Mouse (Mus musculus) spleen, adult 2 months (tissue): ENCODE data around the gene Asic5. TPM values are rescaled to one million over a fixed set of nuclear protein-coding genes. Genes with fewer than 3 reads are reported as not detected.

Source experiments
- DNase-seq, 2 experiments: peaks; one replicate each; pipeline versions ENCODE4 v3.0.0 to v3.0.0-alpha.2; 2012 to 2021; ENCODE audit warnings: low spot score in 2 of 2, low read depth in 1 of 2
- H3K27ac ChIP-seq: fragments of 200-500 bp; 2 replicates; pipeline ENCODE4 v1.5.1; 2012; ENCODE audit warnings: low read length, inconsistent platforms; ENCODE audit not compliant: insufficient read depth
- H3K27me3 ChIP-seq: fragments of 200-500 bp; 2 replicates; pipeline ENCODE4 v1.6.1; 2012; ENCODE audit warnings: mild to moderate bottlenecking, moderate library complexity, low read length, inconsistent platforms; ENCODE audit not compliant: control insufficient read depth, insufficient read depth
- H3K36me3 ChIP-seq: fragments of 200-500 bp; 2 replicates; pipeline ENCODE4 v1.6.1; 2012; ENCODE audit warnings: mild to moderate bottlenecking, low read length, inconsistent platforms; ENCODE audit not compliant: control insufficient read depth, insufficient read depth
- H3K4me1 ChIP-seq: fragments of 200-500 bp; 2 replicates; pipeline ENCODE4 v1.6.1; 2011; ENCODE audit warnings: inconsistent platforms; ENCODE audit not compliant: control insufficient read depth, insufficient read depth, insufficient read length
- H3K4me3 ChIP-seq: fragments of 200-500 bp; 2 replicates; pipeline ENCODE4 v1.5.1; 2011; ENCODE audit warnings: mild to moderate bottlenecking, inconsistent platforms; ENCODE audit not compliant: insufficient read depth, insufficient read length; ENCODE audit errors: extremely low read depth
- CTCF ChIP-seq: fragments of 200-500 bp; IDR thresholded peaks from 2 replicates; pipeline ENCODE4 v1.5.1; 2011; ENCODE audit warnings: mild to moderate bottlenecking, inconsistent platforms; ENCODE audit not compliant: insufficient read depth, insufficient read length, insufficient replicate concordance; ENCODE audit errors: extremely low read depth
- POLR2A ChIP-seq: fragments of 200-500 bp; IDR thresholded peaks from 2 replicates; pipeline ENCODE4 v1.6.1; 2011; ENCODE audit warnings: low read depth, low read length, inconsistent platforms
- WGBS: fragments of 180-500 bp; shearing (Covaris S2); methylation state at CpG from one replicate; pipeline ENCODE4 v1.1.7; 2018; 5-methylcytosine and 5-hydroxymethylcytosine counted together
- polyA plus RNA-seq: library from polyadenylated mRNA; depleted of rRNA; stranded (reverse); fragments of >200 nt; gene quantifications from 2 replicates; pipeline ENCODE4 v1.2.3, GENCODE M21; 2012

Gene Asic5
- polyA plus RNA-seq, 1 experiment = not detected

DNA sequence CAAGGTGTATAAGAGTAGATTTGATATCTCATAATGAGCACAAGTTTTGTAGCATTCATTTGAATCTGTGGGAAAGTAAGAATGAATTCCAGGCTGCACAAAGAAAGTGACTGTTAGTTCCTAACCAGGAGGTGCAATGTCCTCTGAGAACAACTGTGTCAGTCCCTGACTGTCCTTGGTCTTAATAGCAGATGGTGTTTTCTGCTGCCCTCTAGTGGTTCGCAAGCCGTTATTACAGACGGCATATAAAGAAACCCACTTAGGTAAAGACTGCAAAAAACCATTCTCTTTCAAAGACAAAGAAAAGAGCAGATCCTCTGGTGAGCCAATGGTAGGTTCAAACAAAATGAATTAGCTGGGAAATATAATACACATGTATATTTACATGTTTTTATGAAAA is 47.1 kb downstream of the Asic5 start:
- H3K27ac ChIP-seq = no peak overlapping the region
- no peaks in the 10 kb centered on the region for H3K27me3 ChIP-seq
- no peaks in the 10 kb centered on the region for H3K4me1 ChIP-seq
- no peak for TF ChIP-seq POLR2A
- TF ChIP-seq CTCF = peak; percentile 27; the same call in 1 of the 2 replicates
- peak; percentile 12 to 29 for DNase-seq
- H3K36me3 ChIP-seq = no peaks in the 10 kb centered on the region
- 2% methylated on average over 3 of the region's 3 CpGs for WGBS
- no peak overlapping the region for H3K4me3 ChIP-seq

DNA sequence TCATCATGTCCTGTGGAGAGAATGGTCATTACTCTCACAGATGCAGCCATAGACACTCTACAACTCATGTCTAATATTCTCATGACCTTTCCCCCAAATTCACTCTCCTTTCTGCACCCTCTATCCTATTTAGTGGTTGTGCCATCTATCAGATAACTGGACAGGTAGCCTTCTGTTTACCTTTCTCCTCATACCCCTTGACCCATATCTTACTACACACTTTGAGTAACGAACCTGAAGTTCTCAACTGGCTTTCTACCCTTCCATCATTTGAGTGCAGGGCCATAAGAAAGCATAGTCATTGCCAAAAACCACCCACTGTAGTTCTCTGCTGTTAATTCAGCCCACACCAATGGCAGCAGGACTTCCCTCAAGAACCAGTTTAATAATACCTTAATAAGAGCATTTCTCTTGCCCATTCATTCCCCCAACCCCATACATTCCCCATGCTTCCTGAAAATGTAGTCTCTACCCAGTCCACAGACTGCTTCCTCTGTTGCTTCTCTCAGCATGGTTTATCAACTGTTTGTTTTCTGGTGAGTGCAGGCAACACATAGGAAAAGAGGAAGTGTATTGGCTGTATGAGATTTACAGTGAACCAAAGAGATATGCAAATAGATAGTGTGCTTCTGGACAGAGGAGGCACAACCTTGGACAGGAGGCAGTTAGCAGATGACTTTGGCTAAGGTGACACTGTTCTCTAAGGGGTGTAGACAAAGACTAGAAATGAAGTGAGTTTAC is 48.1 kb downstream of the Asic5 start:
- H3K4me3 ChIP-seq = no peak overlapping the region
- no peaks in the 10 kb centered on the region for H3K36me3 ChIP-seq
- no peak for TF ChIP-seq CTCF
- no peak for TF ChIP-seq POLR2A
- H3K4me1 ChIP-seq = no peaks in the 10 kb centered on the region
- H3K27me3 ChIP-seq = no peaks in the 10 kb centered on the region
- 65% methylated on average over 1 of the region's 1 CpGs for WGBS
- no peak for DNase-seq
- H3K27ac ChIP-seq = no peak overlapping the region

DNA sequence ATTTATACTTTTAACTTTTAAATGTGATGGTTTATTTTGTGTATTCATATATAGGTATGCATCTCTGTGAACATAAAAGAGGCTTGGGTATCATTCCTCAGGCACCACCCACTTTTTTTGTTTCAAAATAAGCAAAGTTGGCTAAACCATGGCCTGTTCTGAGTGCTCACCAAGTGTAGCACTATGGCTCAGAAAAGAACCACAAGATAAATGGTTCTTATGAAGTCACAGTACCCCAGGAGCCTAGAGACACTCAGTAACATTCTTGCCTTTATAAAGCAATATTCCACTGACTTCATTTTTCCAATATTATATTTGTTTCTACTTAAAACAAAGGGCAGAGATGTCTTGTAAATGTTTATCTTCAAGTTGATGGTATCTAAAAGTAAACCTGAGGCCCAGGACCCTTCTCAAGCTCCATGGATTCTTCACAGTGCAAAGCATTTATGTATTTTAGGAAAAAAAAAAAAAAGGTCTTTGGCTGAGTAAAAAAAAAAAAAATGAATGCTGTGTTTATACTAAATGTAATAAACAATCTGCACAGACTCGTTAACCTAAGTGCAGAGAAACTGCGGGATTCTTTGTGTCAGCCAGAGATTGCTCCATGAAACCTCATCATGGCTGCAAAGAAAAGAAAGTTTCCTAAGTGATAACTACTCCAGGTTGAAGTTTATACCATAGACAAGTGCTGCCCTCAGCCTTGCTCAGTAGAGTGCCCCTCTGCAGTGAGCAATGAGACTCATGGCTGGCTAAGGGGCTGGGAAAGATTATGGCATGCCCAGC is 54.4 kb downstream of the Asic5 start:
- no peak overlapping the region for H3K27ac ChIP-seq
- H3K27me3 ChIP-seq = no peaks in the 10 kb centered on the region
- H3K36me3 ChIP-seq = no peaks in the 10 kb centered on the region
- H3K4me1 ChIP-seq = no peaks in the 10 kb centered on the region
- 84% methylated on average over 2 of the region's 2 CpGs for WGBS
- TF ChIP-seq CTCF (no peak), POLR2A (no peak)
- no peak for DNase-seq
- no peak overlapping the region for H3K4me3 ChIP-seq

DNA sequence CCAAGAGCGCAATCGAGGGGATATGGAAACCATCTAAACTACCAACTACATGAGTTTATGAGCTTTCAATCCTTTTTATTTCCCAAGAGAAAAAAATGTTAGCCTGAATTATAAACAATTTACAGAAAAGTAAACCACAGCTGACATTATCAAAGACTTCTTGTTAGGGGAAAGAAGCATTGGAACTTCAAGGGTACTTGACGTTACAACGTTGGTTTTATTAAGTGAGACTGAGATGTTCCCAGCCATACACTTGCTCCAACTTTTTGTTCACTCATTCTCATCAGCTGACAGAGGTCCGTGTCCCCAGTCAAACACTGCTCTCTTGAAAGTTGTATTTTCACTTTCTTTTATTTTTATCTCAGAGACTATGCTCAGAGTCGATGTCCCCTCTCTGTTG is 61.6 kb downstream of the Asic5 start:
- Histone ChIP-seq H3K4me3 (no peak overlapping the region), H3K27me3 (no peaks in the 10 kb centered on the region), H3K4me1 (no peaks in the 10 kb centered on the region), H3K27ac (no peak overlapping the region), H3K36me3 (no peaks in the 10 kb centered on the region)
- TF ChIP-seq CTCF = no peak
- no peak for TF ChIP-seq POLR2A
- DNase-seq = no peak
- WGBS = 89% methylated on average over 6 of the region's 6 CpGs

DNA sequence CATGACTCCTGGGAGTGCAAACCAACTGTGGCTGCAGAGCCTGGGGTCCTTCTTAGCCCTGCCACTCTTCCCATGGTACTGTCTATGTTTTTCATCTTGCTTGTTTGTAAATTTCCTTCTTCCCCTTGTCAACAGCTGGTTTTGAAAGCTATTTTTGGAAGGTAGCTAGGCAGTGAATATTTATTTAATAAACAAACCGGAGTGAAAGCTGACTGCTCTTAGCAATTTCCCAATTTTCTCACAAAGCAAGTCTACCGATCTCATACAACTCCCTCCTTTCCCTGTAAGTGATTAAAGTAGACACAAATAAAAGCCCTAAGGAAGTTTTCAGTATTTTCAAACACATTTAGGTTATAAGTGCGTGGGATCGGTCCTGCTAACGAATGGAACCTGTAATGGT is 62.8 kb downstream of the Asic5 start:
- 91% methylated on average over 5 of the region's 5 CpGs for WGBS
- no peaks in the 10 kb centered on the region for H3K36me3 ChIP-seq

DNA sequence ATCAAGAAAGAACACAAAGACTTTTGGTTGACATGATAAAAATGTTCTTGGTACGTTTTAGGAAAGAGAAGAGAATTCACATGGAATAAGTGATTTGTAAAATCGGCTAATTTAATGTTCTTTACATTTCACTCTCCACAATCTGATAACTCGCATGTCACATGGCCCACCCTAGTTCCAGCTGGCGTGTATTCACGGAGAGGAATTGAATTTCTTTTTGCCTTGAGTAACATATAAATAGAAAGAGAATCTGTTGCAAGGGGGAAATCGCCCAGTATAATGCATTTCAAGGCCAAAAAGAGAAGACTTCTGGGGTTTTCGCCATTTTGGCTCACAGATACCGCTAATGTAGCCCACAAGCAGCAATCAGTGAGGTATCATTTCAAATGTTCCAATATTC is 64.0 kb downstream of the Asic5 start:
- Histone ChIP-seq H3K4me3 (no peak overlapping the region), H3K36me3 (no peaks in the 10 kb centered on the region), H3K27ac (no peak overlapping the region), H3K27me3 (no peaks in the 10 kb centered on the region), H3K4me1 (no peaks in the 10 kb centered on the region)
- DNase-seq = no peak
- WGBS = 88% methylated on average over 8 of the region's 8 CpGs
- no peak for TF ChIP-seq POLR2A
- no peak for TF ChIP-seq CTCF

More for the DNA sequence above, 62.8 kb downstream of the Asic5 start:
- Histone ChIP-seq H3K27me3 (no peaks in the 10 kb centered on the region), H3K4me1 (no peaks in the 10 kb centered on the region), H3K27ac (no peak overlapping the region), H3K4me3 (no peak overlapping the region)
- DNase-seq = no peak
- TF ChIP-seq CTCF (no peak), POLR2A (no peak)
